Mouse (Mus musculus): ENCODE results near the gene Htra3. TPM values are rescaled to one million over a fixed set of nuclear protein-coding genes. Genes with fewer than 3 reads are reported as not detected.

Gene Htra3
- 0.36 to 0.88 TPM (median 0.72 TPM) in 3 of 4 replicates, not detected in the other for total RNA-seq (2023)

GRCm38 (mm10) chr5:35679256-35680155, at the start of gene Htra3:
Gene Htra3, minus strand, starts transcription at chr5:35679782.

Other genes with a start within 250 kb of the Htra3 start
- not detected in 4 replicates for gene Cpz, start 154.1 kb downstream of the Htra3 start, total RNA-seq (2023)
- 11.7 to 13.4 TPM (median 12.8 TPM) in 4 replicates for gene Trmt44, start 104.7 kb downstream of the Htra3 start, total RNA-seq (2023)
- 156 to 177 TPM (median 169 TPM) in 4 replicates for gene Acox3, start 96.7 kb downstream of the Htra3 start, total RNA-seq (2023)
- 29.6 to 35.4 TPM (median 32.2 TPM) in 4 replicates for gene Sh3tc1, start 60.2 kb upstream of the Htra3 start, total RNA-seq (2023)
- 0.24 to 0.85 TPM (median 0.51 TPM) in 4 replicates for gene Ablim2, start 78.1 kb upstream of the Htra3 start, total RNA-seq (2023)
- 10.1 to 12.7 TPM (median 11.5 TPM) in 4 replicates for gene Afap1, start 213.5 kb upstream of the Htra3 start, total RNA-seq (2023)